Mouse (Mus musculus) gastrocnemius, postnatal 4 days (tissue): ENCODE results near the gene Gbf1. TPM values are rescaled to one million over a fixed set of nuclear protein-coding genes. Genes with fewer than 3 reads are reported as not detected.
"Not testable (repeated sequence)": the region's sequence is repeated elsewhere in the genome, so short reads cannot be mapped to it uniquely, and the experiment has no call there.

ENCODE experiments used
- DNase-seq, 2 experiments: peaks; one replicate each; pipeline ENCODE4 v3.0.0; 2021 to 2022; ENCODE audit warnings: low spot score in 2 of 2, mixed read lengths in 2 of 2
- long read RNA-seq, 2 experiments: library from polyadenylated mRNA; stranded (forward); transcript quantifications; one replicate each; pipeline ENCODE4 v2.0.0; 2021
- total RNA-seq, 2 experiments: library from RNA; stranded (reverse); gene quantifications; 2 replicates each; pipeline ENCODE4 v1.2.3; 2021

The Gbf1 gene
- total RNA-seq: 10 to 100 TPM; 76.4 to 86.9 TPM
- long read RNA-seq, experiment 1, full-length matches to known transcripts: 2 of 41 reads
- long read RNA-seq, experiment 1, partial matches to known transcripts: 25 of 41 reads
- long read RNA-seq, experiment 1, other reads (novel, unspliced or antisense): 14 of 41 reads
- long read RNA-seq, experiment 2, full-length matches to known transcripts: 6 of 39 reads
- long read RNA-seq, experiment 2, partial matches to known transcripts: 20 of 39 reads
- long read RNA-seq, experiment 2, other reads (novel, unspliced or antisense): 13 of 39 reads

GRCm38 (mm10) chr19:46152127-46152803 lies at the start of gene Gbf1:
Gene Gbf1, plus strand, starts transcription at chr19:46152509.
- peak; percentile 74 to 87 for DNase-seq

DNA sequence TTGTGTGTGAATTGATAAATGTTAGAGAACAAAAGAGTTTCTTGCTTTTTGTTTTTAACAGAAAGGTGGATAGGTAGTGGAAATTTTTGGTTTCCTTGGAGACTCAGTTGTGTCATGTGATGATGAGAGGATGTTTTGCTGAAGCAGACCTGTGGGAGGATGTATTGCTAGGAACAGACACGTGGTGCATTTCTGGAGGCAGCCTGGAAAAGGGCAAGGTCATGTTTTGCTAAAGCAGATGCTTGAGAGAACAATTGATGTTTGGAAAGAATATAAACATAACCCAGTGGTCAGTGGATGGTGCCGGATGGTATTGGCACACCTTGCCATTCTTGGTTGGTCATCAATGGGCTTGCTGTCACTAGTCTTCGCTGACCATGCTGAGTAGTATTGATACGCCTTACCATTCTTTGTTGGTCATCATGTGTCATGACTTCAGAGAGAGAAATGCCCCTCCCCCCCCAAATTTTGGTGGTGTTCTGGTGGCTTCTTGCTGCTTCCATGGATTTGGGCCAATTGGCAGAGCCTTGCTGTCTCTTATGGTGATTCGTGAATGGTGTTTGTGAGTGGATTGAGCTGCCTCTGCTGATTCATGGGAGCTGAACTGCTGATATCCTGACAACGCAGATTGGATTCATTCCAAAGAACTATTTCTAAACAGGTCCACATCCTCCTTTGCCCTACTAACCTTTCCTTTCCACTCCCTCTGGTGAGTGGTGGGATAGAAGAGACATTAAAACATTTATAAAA lies 48.7 kb upstream of the Gbf1 start:
- no peak for DNase-seq

DNA sequence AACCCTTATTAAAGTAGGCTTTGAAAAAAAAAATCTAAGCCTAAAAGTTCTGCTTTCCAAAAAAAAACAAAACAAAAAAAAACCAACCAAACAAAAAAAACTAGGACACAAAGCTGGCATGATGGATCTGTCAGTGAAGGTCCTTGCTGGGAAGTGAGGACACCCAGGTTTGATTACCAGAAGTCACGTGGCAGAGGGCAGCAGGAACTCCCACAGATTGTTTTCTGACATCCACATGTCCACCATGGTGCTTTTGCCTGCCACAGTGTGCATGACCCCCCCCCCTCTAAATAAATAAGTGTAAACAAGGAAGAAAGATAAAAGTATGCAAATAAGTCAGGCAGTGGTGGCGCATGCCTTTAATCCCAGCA lies 48.1 kb upstream of the Gbf1 start:
- no peak for DNase-seq

DNA sequence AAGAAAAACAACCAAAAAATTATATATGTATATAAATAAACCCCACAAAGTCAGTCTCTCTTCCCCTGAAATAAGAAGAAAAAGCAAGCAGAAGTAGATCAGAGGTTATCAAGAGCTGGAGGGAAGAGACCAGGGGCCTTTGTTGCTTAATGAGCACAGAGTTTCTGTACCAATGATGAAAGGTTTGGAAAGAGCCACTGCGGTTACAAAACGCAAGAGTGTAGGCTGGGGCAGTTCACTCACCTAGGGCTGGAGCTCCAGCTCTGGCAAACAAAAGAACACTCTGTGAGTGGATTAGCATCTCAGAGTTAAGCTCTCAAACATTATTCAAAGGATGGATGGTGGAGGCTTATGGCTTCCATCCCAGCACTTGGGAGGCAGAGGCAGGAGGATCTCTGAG lies 42.1 kb upstream of the Gbf1 start:
- no peak for DNase-seq

GRCm38 (mm10) chr19:46110781-46111180 lies 41.5 kb upstream of the Gbf1 start:
- DNase-seq: no peak

DNA sequence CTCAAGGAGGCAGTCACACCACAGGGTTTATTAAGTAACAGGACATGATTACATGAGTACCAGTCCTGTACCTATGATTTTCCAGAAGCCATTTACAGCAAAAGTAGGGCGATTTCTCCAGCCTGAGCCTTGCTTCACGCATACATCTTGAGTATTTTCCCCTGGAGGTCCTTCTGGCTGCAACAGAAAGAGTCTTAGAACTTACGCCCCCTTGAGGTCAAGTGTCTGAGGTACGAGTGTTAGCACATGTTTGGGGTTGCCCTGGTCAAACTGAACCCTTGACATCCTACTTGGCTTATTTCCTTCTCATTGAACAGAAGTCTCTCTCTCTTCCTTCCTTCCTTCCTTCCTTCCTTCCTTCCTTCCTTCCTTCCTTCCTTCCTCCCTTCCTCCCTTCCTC lies 37.7 kb upstream of the Gbf1 start:
- no peak for DNase-seq

GRCm38 (mm10) chr19:46119458-46119857 lies 32.9 kb upstream of the Gbf1 start:
- DNase-seq: no peak

DNA sequence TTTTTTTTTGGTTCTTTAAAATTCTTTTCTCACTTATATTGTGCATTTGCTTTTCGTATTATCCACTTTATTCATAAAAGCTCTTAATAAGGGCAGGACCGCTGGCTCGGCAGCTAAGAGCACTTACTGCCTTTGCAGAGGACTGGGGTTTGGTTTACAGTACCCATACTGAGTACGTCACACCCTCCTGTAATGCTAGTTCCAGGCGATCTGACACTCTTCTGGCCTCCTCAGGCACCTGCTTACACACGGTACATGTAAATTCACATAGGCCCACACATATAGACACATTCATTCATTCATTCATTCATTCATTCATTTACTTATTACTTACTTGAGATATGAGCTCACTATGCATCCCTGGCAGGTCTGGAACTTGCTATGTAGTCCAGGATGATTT lies 31.4 kb upstream of the Gbf1 start:
- DNase-seq: no peak

DNA sequence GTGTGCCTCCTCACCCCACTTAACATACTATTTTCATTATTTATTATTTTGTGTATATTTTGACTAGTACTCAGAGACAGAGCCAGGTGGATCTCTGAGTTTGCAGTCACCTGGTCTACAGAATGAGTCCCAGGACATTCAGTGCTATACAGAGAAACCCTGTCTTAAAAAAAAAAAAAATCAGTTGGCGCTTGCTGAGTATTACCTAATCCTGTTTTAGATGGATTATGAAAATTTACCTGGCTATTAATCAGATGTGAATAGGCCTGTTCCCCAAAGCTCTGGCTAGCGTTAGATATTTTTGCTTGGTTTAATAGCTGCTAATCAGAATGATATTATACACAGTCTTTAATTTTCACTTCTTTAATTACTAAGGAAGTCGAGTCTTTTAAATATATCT lies 28.4 kb upstream of the Gbf1 start:
- DNase-seq: no peak

- no peak for DNase-seq
These were observed 27.7 kb upstream of the Gbf1 start for GRCm38 (mm10) chr19:46124651-46125050.

DNA sequence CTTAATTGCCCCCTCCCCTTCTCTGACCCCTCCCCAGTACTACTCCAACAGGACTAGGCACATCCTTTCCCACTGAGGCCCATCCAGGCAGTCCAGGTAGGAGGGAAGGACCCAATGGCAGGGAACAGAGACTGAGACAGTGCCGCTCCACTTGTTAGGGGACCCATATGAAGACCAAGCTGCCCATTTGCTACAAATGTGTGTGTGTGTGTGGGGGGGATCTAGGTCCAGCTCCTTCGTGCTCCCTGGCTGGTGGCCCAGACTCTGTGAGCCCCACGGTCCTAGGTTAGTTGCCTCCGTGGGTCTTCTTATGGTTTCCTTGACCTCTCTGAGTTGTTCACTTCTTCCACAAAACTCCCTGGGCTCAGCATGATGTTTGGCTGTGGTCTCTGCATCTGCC lies 26.0 kb upstream of the Gbf1 start:
- DNase-seq: no peak

GRCm38 (mm10) chr19:46129737-46130136 lies 22.6 kb upstream of the Gbf1 start:
- DNase-seq: not testable (repeated sequence)

DNA sequence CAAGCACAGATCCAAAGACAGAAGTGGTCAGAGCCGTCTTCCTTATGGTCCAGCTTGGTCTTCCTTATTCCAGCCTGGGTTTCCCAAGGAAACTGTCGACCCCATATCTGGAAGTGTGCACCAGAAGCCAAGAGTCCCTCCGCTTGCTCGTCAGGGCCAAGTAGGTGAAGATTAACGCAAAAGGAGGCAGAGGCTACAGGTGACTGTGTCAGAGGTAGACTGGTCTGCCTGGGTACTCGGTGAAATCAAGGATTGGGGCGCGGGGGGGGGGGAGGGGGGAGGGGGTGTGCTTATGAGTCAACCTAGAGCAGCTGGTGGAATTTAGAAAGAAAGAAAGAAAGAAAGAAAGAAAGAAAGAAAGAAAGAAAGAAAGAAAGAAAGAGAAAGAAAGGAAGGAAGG lies 21.0 kb upstream of the Gbf1 start:
- no peak for DNase-seq

DNA sequence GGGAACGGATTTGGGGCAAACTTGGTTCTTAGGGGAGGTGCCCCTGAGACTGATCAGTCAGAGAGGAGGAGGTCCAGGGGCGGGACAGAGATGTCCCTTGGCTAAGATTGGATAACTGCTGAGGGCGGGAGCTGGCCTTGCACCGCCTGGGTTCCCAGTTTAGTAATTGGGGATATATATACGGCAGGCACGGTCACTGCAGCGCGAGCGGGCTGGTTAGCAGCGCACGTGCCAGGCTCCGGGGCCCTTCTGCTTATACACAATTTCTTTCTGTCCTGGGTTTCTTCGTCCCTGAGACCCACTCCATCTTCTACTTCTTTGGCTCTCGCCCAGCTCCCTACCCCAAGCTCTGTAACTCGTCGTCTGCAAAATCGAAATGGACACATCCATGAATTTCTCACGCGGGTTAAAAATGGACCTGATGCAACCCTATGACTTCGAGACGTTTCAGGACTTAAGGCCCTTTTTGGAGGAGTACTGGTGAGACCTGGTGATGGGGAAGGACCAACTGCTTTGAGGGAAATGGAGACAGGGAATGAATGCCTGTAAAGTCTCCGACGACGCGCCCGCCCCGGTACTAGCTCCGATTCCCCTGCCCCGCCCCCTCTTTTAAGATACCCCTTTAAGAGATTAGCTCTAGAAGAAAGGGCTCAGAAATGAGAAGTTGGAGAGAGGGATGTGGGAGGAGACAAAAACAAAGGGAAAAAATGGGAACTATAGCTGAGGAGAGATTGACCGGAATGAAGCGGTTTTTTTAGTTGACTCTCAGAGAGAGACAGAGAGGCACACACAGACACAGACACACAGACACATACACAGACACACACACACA lies 20.4 kb upstream of the Gbf1 start, which contains the start of gene Elovl3:
Gene Elovl3, plus strand, starts transcription at position 204 of the 832 bp plus-strand sequence.
- DNase-seq: peak in 1 of 2 experiments; percentile 30

DNA sequence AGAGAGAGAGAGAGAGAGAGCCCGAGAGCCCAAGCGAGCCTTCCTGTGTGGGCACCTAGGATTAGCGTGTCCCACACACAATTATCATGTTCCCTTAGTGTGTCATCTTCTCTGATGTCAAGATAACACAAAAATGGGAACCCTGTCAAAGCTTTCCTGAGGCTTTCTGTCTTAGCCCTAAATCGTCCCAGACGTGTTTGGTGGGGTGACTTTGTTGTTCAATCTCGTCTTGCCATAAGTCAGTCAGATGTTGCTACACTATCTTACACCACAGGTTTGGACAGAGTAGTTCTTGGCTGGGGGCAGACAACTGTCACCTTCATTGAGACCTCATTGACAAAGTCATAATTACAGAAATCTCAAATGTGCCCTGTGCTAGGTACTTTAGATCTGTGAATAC lies 19.7 kb upstream of the Gbf1 start:
- DNase-seq: no peak

GRCm38 (mm10) chr19:46135297-46135696 lies 17.0 kb upstream of the Gbf1 start:
- peak; percentile 81 to 91 for DNase-seq

- DNase-seq: peak; percentile 45 to 70
These were observed 16.3 kb upstream of the Gbf1 start for GRCm38 (mm10) chr19:46135789-46136638.

- DNase-seq: peak; percentile 50 to 63
These were observed 15.4 kb upstream of the Gbf1 start for GRCm38 (mm10) chr19:46136639-46137580.

DNA sequence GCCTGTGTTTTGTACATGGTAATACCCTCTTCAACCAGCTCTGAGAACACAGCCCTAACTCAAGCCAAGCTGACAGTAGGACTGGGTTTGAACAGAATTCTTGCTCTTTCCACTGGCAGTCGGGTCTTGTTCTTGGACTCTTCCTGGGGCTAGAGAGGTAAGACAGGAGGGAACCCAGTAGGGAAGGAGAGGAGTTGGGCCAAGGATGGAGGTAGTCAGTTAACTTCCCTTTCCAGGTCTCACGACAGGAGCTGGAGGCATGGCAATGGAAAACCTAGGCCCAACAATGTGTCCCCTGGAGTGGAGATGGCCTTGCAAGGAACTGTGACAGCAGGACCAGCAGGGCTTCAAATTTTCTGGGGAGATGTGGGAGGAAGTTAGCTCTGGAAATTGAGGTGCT lies 12.0 kb upstream of the Gbf1 start:
- no peak for DNase-seq
